Mouse (Mus musculus): ENCODE data around the gene Mink1.

Gene Mink1

DNA sequence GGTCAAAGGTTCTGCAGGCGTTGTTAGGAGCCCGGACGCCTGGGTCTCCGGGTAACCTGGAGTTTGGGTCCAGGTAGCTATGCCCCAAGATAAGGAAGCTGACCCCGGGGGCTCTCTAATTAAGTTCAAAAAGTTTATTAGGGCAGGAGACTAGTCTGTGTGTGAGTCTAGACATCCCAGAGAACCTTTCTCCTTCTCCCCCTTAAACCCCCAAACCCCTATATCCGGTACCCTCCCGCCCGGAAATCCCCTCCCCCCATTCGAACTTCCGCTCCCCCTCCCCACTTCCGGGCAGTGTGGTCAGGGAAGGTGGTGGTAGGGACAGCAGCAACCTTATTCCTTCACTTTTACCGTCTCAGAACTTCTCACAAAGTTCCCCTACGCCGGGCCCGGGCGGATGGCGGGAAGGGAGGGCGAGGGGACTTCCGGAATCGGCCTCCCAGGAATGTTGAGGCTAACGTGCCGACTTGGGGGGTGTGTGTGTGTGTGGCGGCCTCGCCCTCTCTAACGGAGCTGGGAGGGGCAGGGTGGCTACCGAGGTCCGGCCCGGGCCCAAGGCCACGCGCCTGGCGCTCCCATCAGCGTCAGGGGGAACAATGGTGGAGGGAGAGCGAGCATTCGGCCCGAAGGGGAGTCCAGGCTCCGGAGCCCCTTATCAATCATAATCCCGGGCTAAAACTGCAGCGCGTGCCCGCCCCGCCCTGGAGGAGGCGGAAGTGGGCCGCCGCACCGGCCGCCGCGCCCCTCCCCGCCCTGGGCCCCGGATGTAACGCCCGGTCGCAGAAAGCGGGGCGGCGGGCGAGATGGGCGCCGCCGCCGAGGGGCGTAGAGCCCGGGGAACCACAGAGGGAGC, 90.9 kb downstream of the Mink1 start:
- peak; percentile 81 for DNase-seq (ENCODE audit: low spot score)

DNA sequence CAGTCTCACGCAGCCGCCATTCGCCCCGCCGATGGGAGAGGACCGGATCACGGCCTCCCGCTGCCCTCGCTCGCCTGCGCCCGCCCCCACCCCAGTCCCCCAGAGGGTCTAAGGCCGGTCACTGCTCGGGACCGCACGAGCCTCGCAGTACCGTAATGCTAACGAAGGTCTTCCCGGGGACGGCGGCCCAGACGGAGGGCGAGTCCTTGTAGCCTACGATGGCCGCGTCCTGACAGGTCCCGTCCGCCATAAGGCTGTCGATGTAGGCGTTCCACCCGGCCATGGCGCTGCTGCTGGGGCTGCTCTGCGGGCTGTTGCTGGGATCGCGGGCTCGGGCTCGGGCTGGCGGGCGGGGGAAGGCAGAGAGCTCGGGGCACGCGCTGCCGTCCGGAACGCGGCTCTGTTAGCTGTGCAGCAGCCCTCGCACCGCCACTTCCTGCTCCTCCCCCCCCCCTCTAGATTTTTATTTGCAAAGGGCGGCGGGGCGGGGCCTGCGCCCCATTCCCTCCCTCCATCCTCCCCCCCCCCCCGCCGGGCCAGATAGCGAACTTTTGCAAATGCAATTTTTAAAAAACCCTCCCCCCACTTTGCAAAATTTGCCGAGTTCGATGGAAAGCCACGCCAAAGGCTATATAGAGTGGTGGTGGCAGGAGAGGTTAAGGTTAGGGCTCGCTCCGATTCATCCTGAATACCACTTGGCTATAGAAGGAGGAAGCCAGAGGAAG, 91.7 kb downstream of the Mink1 start, which contains the start of gene Pfn1:
Gene Pfn1, minus strand, starts transcription at position 447 of the 725 bp plus-strand sequence.
- peak; percentile 81 for DNase-seq (ENCODE audit: low spot score)

DNA sequence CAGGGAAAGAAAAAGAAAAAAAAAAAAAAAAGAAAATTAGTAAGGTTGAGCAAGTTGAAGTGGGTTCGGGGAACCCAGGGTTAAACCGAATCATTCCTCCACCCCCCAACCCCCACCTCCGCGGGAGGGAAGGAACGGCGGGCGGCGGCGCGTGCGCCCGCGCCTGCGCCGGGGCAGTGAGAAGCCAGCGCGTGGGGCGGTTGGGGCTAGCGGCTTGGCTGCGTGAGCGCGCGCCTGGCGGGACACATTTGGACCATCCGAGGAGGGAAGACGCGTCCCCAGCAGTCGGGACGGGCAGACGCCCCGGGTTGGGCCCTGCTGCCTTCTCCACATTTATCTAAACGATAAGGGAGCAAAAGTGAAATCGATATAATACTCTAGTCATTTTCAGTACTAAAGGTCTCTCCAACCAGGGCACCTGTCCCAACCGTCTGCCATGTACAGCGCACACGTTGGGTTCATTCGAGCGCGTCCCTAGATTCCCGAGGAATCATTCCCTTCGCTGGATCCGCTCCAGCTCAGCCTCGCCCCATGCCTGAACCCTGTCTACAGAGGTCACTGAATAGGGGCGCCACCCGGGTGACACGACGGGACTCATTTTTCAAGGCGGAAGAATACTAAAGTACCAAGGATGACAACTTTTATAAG, 92.4 kb downstream of the Mink1 start:
- peak; percentile 84 for DNase-seq (ENCODE audit: low spot score)

DNA sequence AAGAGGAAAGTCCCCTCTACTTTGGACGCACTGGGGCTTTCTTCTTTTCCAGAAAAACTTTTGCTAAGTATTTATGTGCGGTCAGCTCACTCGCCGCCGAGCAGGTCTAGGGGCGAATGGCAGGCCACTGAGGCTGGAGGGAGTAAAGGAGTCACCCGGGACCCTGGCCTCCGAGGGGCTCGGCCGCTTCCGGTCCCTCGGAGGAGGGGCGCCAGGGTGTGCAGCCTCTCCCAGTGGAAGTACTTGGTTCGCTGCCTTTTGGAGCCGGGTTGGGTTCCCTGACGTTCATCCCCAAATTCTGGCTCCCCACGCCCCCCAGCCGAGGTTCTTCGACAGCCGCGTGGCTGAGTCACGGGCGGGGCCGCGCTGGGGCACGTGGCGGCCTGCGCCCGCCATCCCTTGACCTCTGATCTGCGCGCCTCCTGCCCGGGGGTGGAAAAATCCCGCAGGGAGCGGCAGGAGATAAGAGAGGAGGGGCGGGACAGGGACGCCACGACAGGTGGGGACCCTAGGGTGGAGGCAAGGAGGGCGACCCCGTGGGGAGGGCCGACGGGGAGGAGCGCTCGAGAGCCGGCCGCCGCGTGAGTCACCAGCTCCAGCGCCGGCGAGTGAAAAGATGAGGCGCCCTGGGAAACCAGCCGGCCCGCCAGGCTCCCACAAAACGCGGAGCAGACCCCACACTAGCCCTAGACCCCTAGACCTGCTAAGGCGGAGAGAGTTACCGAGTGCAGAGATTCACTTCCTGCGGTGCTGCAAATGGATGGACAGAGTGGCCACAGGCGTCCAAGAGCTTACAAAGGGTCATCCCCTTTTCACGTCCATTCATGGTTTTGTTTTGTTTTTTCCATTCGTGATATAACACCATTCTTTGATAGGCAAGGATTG, 93.1 kb downstream of the Mink1 start:
- DNase-seq (ENCODE audit: low spot score) = peak; percentile 78

DNA sequence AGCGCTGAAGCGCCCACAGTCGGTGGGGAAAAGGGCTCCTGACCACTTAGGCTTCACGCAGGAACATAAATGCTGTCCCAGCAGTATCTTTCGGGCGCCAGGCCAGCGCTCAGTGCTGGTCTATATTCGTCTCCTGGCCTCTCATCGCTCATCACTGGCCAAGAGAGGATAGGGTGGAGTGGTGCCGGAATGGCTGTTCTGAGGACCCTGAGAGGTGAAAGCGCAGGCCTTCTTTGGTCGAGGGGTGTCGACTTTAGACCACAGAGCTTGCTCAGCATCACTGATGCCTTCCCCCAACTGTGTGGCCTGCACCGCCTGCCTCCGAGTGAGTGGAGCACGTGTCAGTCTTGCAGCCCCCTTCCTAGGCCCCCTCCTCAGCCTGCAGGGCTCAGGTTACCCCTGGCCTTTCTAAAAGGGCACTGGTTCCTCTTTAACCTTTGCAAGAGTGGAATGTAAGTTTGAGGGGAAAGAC, 93.8 kb downstream of the Mink1 start:
- DNase-seq (ENCODE audit: low spot score) = no peak

DNA sequence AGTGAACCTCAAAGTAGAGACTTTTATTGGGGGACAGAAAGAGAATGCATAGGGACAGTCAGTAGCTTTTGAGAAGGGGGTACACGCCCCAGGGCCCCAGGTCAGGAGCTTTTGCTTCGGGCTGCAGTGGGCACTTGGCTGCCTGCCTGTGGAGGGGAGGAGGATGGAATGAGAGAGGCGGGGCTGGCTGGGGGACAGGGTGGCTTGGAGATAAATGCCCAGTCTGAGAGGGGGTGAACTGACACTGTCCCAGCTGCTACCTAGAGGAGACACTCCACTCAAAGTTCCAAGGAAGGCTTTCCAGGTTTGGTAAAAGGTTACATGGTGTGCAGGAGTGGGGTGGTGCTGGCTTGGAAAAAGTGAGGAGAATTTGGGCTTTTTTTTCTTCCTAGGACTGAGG, 94.3 kb downstream of the Mink1 start, which contains the start of gene Eno3:
Gene Eno3, plus strand, starts transcription at position 239 of the 400 bp plus-strand sequence.
- no peak for DNase-seq (ENCODE audit: low spot score)

DNA sequence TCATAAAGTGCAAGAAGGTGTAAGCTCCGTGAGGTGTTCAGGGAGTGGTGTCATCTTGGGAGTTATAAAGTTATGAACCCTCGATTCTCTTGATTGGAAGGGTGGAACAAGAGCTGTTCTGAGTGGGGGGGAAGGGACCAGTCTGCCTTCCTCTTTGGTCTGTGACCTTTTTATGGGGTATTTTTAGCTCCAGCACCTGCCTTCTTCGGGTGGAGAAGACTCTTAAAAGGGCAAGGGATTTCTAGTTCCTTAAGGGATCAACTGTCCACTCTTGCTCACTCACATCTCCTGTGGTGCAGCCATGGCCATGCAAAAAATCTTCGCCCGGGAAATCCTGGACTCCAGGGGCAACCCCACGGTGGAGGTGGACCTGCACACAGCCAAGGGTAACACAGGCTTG, 94.9 kb downstream of the Mink1 start:
- no peak for DNase-seq (ENCODE audit: low spot score)

DNA sequence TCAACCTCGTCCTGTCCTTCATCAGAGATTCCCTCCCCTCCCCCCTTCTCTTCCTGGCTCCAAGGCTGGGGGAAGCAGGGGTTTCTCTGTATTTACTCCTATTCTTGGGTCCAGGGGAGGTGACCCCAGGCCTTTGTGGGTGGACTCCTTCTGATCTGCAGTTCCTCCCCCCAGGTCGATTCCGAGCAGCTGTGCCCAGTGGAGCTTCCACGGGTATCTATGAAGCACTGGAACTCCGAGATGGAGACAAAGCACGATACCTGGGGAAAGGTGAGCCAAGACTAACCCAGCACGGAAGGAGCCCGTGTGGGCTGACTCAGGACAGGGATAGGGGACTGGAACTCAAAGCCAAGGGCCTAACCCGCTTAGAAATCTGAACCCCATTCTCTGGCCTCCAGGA, 95.3 kb downstream of the Mink1 start:
- DNase-seq (ENCODE audit: low spot score) = no peak

DNA sequence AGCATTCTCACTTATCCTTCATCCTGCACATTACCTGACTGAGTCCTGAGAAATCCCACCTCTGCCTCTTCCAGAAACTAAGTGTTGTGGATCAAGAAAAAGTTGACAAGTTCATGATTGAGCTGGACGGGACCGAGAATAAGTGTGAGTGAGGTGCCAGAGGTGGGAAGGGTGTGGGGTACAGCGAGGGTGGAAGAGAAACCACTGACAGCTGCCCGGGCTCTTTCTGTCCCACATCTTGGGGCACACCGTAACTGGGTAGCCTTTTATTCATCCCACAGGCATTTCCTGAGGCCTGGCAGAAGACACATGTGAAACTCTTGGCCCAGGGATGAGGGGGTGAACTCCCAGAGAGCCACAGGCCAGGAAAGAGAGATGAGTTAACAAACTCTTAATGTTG, 95.8 kb downstream of the Mink1 start:
- no peak for DNase-seq (ENCODE audit: low spot score)

DNA sequence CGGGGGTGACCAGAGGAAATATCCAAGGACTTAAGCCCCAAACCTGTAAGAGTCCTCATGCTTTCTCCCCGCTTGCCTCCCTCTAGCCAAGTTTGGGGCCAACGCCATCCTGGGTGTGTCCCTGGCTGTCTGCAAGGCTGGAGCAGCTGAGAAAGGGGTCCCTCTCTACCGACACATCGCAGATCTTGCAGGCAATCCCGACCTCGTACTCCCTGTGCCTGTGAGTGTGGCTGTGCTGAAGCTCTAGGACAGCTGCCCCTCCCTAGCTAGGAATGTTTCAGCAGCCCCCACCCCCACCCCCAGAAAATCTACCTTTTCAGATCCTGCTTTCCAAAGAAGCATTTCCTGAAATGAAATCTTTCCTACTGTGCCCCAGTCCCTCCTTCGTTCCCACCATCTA, 96.3 kb downstream of the Mink1 start:
- DNase-seq (ENCODE audit: low spot score) = no peak

DNA sequence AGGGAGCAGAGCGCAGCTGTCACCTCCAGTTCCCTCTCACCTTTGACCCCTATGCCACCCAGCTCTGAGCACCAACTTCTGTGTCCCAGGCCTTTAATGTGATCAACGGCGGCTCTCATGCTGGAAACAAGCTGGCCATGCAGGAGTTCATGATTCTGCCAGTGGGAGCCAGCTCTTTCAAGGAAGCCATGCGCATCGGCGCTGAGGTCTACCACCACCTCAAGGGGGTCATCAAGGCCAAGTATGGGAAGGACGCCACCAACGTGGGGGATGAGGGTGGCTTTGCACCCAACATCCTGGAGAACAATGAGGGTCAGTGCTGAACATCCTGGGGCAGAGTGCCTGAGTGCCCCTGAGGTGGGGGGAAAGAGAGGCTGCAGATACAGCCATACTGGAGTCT, 97.9 kb downstream of the Mink1 start:
- no peak for DNase-seq (ENCODE audit: low spot score)

DNA sequence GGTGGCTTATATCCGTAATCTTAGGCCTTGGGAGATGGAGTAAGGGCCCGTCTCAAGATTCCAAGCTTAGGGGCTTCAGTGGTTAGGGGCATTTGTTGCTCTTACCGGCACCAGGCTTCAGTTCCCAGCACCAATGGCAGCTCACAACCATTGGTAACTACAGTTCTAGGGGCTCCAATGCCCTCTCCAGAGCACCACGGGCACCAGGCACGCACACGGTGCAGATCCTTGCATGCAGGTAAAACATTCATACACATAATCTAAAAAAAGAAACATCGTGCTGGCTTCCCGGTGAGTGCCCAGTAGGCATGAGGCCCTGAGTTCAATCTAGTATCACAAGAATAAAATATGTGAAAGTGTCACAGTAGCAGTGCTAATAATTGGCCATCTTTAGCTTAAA, 100.4 kb downstream of the Mink1 start:
- DNase-seq (ENCODE audit: low spot score) = no peak

DNA sequence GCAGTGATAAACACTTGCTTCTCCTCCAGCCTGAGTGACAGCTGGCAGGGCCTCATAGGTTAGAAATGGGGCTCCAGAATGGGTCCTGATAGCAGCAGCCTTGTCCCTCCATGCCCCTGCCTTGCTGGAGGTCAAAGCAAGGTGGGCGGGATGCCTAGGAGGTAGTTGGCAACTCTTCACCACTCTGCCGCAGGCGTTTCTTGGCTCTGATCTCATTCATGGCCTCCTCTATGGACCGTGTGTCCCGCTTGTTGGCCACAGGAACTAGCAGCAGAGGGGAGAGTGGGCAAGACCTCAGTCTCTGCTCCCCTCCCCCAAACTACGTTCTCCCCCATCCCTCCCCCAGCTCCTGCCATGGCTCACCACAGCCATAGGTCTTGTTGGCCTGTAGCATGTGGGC, 101.3 kb downstream of the Mink1 start:
- DNase-seq (ENCODE audit: low spot score) = no peak

Measured in testis, postnatal 14 days (tissue).